Mouse (Mus musculus) cerebellum, postnatal 10 days (tissue): ENCODE results near the gene Olfr91.
A peak's percentile ranks its signal among the peaks of the same experiment; 100 is the strongest.
"Not testable (repeated sequence)": the region's sequence is repeated elsewhere in the genome, so short reads cannot be mapped to it uniquely, and the experiment has no call there.

Experiments
- DNase-seq, 2 experiments: peaks; one replicate each; pipeline ENCODE4 v3.0.0; 2021; ENCODE audit warnings: mixed read lengths in 2 of 2

The Olfr91 gene

GRCm38 (mm10) chr17:37098178-37098577 lies at the start of gene Olfr91:
Olfr91 (minus strand) TSS chr17:37098278.
- no peak for DNase-seq

- not testable (repeated sequence) for DNase-seq
Observed at GRCm38 (mm10) chr17:37131366-37131765, 33.3 kb upstream of the Olfr91 start.

DNA sequence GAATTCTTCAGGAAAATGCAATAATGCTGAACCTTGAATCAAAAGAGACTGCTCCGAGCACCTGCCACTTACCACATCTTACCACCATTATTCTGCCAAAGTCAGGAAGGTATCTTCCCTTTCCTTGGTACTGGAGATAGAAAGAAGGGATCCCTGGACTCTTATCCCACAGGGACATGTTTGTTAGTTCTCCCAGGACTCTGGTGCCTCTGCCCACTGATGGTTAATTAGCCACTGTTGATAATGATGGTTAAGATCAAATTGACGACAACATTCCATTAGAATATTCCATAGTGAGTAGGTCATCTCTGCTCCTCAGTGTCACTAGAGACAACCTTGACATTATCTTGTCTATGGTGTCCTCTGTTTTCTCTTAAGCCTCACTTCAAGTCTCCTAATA lies 21.9 kb upstream of the Olfr91 start, which contains the start of gene Olfr92:
Olfr92 (minus strand) TSS at position 101 of the 400 bp plus-strand sequence.
- no peak for DNase-seq

- peak; percentile 91 for DNase-seq
Observed at GRCm38 (mm10) chr17:37093289-37093688, 4.8 kb downstream of the Olfr91 start.

GRCm38 (mm10) chr17:37092198-37092597 lies 5.9 kb downstream of the Olfr91 start:
- no peak for DNase-seq

- DNase-seq, result no peak
Observed at GRCm38 (mm10) chr17:37088399-37088798, 9.7 kb downstream of the Olfr91 start, which contains the start of gene Olfr90. Olfr90 (minus strand) TSS chr17:37088499.

DNA sequence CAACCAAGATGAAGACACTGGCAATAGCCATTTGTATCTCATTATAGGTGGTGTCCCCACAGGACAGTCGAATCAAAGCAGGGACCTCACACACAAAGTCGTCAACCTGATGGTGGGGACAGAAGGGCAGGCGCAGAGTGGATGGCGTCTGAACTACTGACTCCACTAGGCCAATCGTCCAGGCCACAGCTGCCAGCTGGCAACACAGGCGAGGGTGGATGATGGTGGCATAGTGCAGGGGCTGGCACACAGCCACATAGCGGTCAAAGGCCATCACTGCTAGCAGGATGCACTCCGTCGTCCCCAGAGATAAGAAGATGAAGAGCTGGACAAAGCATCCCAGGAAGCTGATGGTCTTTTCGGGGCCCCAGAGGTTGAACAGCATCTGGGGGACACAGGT lies 12.5 kb downstream of the Olfr91 start:
- peak; percentile 63 to 71 for DNase-seq

DNA sequence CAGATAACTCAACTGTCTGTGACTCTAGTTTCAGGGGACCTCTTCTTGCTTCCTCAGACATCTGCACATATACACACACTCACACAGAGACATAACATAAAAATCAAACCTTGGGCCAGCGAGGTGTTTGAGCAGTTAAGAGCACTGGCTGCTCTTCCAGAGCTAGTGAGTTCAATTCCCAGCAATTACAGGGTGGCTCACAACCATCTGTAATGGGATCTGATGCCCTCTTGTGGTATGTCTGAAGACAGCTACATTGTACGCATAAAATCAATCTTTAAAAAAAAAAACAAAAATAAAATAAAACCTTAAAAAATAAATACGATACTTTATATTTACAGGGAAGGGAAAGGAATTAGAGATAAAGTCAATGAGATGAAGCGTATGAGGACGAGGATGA lies 13.4 kb downstream of the Olfr91 start:
- DNase-seq, result peak in 1 of 2 experiments; percentile 23

- peak; percentile 82 to 86 for DNase-seq
Observed at GRCm38 (mm10) chr17:37083327-37083726, 14.8 kb downstream of the Olfr91 start.

DNA sequence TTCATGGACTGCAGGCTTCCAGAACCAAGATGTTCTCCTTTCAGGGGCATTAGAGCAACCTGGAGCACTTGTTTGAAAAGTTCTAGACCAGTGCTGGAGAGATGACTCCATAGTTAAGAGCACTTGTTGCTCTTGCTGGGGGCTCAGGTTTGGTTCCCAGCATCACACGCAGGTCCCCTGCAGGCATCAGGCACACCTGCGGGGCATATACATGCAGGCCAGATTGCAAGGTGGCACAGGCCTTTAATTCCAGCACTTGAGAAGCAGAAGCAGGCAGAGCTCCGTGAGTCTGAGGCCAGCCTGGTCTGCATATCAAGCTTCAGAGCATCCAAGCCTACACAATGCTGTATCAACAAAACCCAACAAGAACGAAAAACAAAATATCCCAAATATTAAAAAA lies 16.4 kb downstream of the Olfr91 start:
- DNase-seq, result no peak

- DNase-seq, result no peak
Observed at GRCm38 (mm10) chr17:37080119-37080518, 18.0 kb downstream of the Olfr91 start.

GRCm38 (mm10) chr17:37078990-37079389 lies 19.1 kb downstream of the Olfr91 start:
- peak in 1 of 2 experiments; percentile 14 for DNase-seq

GRCm38 (mm10) chr17:37078193-37078592 lies 19.9 kb downstream of the Olfr91 start:
- DNase-seq, result no peak

DNA sequence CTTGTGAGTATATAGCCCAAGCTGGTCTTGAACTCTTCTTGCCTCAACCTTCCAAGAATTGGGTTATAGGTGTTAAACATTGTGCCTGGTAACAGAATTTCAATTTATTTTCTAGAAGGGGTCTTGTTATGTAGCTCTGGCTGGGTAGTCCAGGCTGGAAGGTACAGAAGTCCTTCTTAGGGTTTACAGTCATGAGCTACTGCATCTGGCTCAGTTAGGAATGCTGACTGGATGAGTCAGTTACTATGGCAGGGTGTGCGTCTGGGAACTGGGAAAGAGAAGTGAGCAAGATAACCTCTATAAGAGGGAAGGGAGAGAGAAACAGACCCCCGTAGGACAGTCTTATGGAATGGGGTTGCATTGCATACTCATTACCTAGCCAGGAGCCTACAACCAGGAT lies 22.3 kb downstream of the Olfr91 start:
- DNase-seq, result no peak

DNA sequence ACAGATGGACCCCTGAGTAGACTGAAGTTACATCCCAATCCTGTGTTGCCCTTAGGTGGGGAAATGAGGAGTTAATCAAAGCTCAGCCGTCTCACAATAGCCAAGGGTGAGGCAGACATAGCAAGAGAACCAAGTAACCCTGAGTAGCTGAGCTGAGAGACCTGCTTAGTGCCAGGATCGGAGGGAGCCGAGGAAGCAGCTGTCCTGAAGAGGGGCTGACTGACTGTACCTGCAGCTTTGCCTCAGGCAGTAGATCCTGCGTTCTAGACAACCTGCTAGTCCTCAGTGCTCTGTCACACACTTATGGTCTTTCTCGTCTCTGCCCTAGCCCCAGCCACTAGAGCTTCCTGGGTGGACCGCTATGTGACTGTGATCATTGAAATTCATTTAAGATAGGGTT lies 22.9 kb downstream of the Olfr91 start:
- DNase-seq, result no peak

- no peak for DNase-seq
Observed at GRCm38 (mm10) chr17:37072730-37073276, 25.3 kb downstream of the Olfr91 start.

DNA sequence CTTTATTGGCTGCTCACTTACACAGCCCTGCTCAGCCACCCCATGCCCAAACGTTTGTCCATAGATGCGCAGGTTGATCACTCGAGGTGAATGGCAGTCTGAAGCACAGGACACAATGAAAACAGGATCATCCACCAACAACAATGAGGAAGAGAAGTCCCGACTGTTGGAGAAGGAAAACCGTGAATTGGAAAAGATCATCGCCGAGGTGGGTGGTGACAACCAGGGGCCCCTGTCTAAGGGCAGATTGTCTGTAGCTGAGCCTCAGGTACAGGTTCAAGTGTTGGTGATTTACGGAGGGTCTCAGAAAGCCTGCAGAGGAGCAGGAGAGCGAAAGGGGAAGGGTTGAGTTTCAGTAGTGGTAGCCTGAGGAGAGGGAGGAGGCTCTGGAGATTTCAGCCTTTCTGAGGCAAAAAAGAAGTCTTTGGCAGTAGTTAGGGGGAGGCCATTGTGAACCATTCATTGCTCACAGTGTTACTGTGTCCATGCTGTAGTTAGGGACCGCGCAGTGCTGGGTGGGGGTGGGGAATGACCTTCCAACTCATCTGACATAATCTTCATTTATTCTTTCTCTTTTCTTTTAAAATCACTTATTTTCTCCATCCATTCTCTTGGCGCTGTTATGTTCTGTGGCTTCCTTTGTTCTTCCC lies 25.9 kb downstream of the Olfr91 start:
- DNase-seq, result no peak

DNA sequence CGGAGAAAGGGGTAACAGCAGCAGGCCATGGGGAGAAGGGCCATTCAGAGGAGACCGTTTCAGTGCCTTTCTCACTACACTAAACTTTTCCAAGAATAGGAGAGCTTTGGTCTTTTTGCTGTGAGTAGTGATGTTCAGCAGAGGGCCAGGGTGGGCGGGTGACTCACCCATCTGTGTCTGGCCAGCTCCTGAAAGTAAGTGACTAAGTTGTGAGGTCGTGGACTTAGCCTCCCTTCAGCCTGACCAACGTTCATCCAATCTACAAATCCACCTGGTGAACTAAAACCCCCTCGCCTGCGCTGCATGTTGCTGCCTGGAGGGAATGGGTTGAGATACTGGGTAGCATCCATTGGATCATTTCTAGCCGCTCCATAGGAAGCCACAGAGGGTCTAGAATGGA lies 28.0 kb downstream of the Olfr91 start:
- no peak for DNase-seq

GRCm38 (mm10) chr17:37067861-37068260 lies 30.2 kb downstream of the Olfr91 start:
- DNase-seq, result no peak

GRCm38 (mm10) chr17:37065993-37066392 lies 32.1 kb downstream of the Olfr91 start:
- no peak for DNase-seq

- no peak for DNase-seq
Observed at GRCm38 (mm10) chr17:37063686-37064495, 34.2 kb downstream of the Olfr91 start.

- DNase-seq, result no peak
Observed at GRCm38 (mm10) chr17:37063063-37063462, 35.0 kb downstream of the Olfr91 start.

- DNase-seq, result no peak
Observed at GRCm38 (mm10) chr17:37062101-37062641, 35.9 kb downstream of the Olfr91 start.
